Mouse (Mus musculus): ENCODE results near the gene Tbcd. TPM values are rescaled to one million over a fixed set of nuclear protein-coding genes. Genes with fewer than 3 reads are reported as not detected.
A peak's percentile ranks its signal among the peaks of the same experiment; 100 is the strongest.

Gene Tbcd
- total RNA-seq, 1 experiment from 2014 or later: 17.6 TPM

DNA sequence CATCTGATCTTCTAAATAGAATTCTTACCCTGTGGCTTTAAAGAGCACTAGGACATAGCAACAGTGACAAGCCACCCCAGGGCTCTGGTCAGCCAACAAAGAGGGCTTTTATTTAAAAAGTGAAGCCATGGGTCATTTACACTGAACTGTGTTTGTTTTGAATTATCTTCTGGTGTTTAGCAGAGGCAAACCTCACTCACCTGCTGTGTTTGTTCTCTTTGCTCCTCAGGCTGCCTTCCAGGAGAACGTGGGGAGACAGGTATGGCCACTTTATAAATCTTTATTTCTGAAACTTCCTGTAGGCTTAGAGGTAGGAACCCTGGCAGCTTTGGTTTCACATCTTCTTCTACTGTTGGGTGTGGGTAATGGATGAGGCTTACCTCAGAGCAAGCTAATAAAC lies 105.0 kb downstream of the Tbcd start:
- no peak for ATAC-seq (ENCODE audit: extremely low read depth, insufficient number of reproducible peaks, low FRiP score, poor library complexity, severe bottlenecking)

DNA sequence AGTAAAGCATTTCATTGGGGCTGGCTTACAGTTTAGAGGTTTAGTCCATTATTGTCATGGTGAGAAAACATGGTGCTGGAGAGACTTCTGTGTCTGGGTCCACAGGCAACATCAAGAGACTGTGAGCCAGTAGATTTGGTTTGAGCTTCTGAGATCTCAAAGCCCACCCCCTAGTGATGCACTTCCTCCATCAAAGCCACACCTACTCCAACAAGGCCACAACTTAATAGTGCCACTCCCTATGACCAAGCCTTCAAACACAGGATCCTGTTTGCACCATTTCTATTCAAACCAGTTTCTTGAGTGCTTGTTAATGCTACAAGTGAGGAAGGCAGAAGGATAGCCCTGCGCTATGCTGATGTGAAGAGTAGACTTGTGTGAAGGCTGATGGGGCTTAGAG lies 106.2 kb downstream of the Tbcd start:
- ATAC-seq (ENCODE audit: extremely low read depth, insufficient number of reproducible peaks, low FRiP score, poor library complexity, severe bottlenecking): no peak

DNA sequence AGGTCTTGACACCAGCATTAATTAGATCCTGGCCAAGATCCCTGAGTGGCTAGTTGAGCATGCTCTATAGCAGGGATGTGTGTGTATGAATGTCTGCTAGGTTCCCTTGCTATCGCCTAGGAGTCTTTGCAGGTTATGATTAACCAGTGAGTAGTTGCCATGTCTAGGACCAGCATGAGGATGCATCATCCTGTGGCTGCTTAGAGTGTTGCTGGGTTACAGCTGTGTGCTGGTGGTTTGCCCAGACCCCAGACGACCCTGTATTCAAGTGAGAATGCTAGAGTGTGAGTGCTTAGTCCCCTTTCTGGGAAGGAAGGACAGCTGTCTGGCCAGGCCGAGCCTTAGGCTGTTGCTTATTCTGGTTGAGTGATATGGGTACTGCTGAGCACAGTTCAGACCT lies 106.8 kb downstream of the Tbcd start:
- ATAC-seq (ENCODE audit: extremely low read depth, insufficient number of reproducible peaks, low FRiP score, poor library complexity, severe bottlenecking): no peak

DNA sequence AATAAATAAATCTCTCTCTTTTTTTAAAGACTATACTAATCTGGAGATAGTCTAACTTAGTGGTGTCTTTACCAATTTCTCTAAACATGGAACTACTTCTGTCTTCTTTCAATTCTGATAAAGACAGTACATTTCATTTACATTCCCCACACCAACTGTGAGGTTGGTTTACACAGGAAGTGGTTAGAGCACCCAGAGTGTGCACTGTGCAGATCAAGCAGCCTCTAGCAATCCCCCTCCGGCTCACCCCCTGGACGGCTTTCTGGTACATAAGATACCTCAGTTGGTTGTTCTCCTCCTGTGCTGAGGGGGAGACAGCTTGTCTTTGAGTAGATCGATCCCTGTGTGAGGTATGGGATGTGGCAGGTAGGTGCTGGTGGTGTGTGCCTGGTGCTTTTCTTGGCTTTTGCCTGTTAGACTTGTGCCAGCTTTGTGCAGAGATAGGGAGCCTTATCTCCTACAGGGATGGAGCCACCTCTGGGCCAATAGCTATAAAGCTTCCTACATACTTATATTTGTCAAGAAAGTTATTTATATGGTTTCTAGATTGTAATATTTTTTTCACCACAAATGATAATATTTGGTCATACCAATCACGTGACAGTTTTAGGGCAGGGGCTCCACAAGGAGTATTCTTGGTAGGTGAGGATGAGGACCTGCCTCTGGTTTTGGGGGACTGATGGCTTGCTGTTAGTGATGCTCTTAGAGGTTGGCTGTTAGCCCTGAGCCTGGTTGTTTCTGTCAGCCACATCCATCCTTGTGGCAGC lies 108.0 kb downstream of the Tbcd start:
- ATAC-seq (ENCODE audit: extremely low read depth, insufficient number of reproducible peaks, low FRiP score, poor library complexity, severe bottlenecking): peak; percentile 50; the same call in 1 of the 2 replicates

DNA sequence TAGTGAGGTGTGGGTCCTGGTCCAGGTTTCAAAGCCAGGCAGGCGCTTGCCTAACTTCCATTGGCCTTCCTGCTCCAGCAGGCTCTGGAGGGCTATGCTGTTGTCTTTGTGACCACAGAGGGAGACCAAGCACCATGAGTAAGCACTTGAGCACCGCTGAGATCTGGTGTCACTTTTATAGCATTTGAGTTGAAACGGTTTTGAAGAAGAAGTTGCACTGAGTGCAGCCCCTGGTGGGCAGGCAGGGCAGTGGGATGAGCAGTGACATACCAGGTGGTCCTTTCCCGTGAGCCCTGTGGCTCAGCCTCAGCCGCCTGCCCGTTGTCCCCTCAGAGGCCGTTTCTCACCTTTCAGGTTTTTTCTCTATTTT lies 108.5 kb downstream of the Tbcd start:
- ATAC-seq (ENCODE audit: extremely low read depth, insufficient number of reproducible peaks, low FRiP score, poor library complexity, severe bottlenecking): peak; percentile 37; the same call in 1 of the 2 replicates

GRCm38 (mm10) chr11:121563312-121563711 lies 111.6 kb downstream of the Tbcd start:
- ATAC-seq (ENCODE audit: extremely low read depth, insufficient number of reproducible peaks, low FRiP score, poor library complexity, severe bottlenecking): no peak

- no peak for ATAC-seq (ENCODE audit: extremely low read depth, insufficient number of reproducible peaks, low FRiP score, poor library complexity, severe bottlenecking)
These were observed 112.5 kb downstream of the Tbcd start for GRCm38 (mm10) chr11:121564265-121564664.

DNA sequence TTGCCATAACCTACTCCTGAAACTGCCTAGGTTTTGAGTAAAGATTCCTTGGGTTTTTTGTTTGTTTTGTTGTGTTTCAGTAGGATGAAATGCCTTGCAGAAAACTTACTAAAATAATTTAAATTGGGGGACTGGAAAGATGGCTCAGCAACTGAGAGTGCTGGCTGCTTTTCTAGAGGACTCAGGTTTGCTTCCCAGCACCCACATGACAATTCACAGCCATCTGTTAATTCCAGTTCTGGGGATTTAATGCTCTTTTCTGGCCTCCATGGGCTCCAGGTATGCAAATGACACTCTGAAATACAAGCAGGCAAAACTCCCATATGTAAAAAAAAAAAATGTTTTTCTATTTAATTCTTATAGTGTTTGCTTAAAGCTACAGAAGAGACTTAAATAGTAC lies 130.1 kb downstream of the Tbcd start:
- no peak for ATAC-seq (ENCODE audit: extremely low read depth, insufficient number of reproducible peaks, low FRiP score, poor library complexity, severe bottlenecking)

DNA sequence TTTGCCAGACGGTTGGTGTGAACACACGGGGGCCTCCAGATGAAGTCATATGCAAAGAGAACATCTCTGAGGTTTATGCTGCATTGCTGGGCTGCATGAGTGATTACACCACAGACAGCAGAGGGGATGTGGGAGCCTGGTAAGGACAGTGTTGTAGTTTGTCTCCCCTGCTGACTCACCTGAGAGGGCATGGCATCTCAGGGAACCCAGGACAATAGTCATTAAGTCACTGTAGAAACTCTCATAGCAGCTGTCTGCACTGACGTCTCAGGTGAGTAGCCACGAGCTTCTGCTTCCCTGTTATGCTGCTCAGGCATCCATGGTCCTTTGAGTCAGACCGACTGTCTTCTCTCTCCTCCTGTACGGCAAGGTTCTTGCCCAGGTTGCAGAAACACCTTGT lies 145.5 kb downstream of the Tbcd start:
- no peak for ATAC-seq (ENCODE audit: extremely low read depth, insufficient number of reproducible peaks, low FRiP score, poor library complexity, severe bottlenecking)

DNA sequence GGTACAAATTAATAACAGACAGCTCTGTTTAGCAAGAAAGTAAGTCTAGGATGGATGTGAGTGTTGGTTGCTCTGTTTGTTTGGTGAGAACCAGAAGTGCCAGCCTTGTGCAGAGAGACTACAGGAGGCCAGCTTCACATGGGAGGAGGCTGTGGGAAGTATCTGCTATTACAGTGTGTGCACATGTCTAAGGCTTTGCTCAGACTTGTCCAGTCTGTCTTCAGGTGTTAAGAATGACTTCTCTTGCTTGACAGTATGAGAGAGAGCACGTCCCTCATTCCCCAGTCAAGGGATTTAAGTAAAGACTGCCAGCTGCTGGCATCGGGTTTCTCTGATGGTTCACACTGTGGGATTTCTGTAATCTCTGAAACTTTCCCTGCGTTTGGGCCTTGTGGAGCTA lies 149.7 kb downstream of the Tbcd start:
- ATAC-seq (ENCODE audit: extremely low read depth, insufficient number of reproducible peaks, low FRiP score, poor library complexity, severe bottlenecking): no peak

DNA sequence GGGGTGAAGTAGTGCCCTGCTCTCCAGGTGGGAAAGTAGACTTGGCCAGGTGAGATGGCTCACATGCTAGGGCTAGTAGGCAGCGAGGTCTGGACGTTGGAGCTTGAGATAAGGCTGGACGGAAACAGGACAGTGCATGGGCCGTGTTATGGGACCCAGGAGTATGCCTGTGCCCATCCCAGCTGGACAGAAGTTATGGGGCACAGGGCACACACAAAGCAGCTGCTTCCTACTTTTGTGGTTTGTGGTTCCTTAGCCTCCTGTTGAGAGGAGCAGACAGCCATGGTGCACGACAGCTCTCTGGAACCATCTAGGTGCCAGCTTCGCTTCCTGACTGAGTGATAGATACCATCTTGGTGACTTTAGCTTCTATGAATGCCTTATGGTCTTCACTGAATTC lies 153.9 kb downstream of the Tbcd start:
- ATAC-seq (ENCODE audit: extremely low read depth, insufficient number of reproducible peaks, low FRiP score, poor library complexity, severe bottlenecking): no peak

DNA sequence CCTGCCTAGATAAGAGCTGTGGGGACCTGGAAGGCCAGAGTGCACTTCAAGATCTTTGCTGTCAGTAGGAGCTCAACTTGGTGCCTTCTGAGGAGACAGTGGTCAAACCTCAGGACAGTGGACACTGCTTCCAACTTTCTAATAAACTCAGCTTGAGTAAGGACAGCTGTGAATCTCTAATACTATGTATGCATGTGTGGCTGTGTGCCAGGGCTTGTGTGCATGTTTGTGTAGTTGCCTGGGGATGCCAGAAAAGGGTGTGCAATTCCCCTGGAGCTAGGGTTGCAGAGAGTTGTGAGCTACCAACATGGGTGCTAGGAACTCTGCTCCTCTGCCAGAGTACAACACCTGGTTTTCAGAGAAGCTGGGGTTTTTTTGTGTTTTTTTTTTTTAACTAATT lies 159.2 kb downstream of the Tbcd start:
- ATAC-seq (ENCODE audit: extremely low read depth, insufficient number of reproducible peaks, low FRiP score, poor library complexity, severe bottlenecking): no peak

GRCm38 (mm10) chr11:121615961-121616485 lies 164.3 kb downstream of the Tbcd start:
- ATAC-seq (ENCODE audit: extremely low read depth, insufficient number of reproducible peaks, low FRiP score, poor library complexity, severe bottlenecking): no peak

DNA sequence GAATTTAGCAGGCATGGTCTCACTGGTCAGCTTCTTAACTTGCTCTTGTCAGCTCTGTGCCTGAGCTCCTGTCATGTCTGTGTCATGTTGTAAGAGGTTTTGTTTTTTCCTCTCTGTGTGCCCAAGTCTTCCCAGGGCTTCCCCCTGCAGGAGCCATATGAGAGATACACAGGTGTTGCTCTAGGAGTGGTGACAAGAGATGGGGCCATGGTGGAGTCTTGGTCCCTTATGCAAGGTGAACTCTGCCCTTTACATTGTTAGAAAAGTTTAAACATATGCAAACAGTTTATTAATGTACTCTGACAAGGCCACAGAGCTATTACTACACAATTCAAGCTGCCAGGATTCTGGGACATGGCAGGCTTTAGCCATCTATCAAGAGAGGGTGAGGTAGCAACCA lies 164.8 kb downstream of the Tbcd start:
- ATAC-seq (ENCODE audit: extremely low read depth, insufficient number of reproducible peaks, low FRiP score, poor library complexity, severe bottlenecking): no peak

- no peak for ATAC-seq (ENCODE audit: extremely low read depth, insufficient number of reproducible peaks, low FRiP score, poor library complexity, severe bottlenecking)
These were observed 165.6 kb downstream of the Tbcd start for GRCm38 (mm10) chr11:121617371-121617770.

- ATAC-seq (ENCODE audit: extremely low read depth, insufficient number of reproducible peaks, low FRiP score, poor library complexity, severe bottlenecking): no peak
These were observed 173.3 kb downstream of the Tbcd start for GRCm38 (mm10) chr11:121625007-121625406.

GRCm38 (mm10) chr11:121627521-121627920 lies 175.8 kb downstream of the Tbcd start:
- ATAC-seq (ENCODE audit: extremely low read depth, insufficient number of reproducible peaks, low FRiP score, poor library complexity, severe bottlenecking): no peak

GRCm38 (mm10) chr11:121629529-121629928 lies 177.8 kb downstream of the Tbcd start:
- ATAC-seq (ENCODE audit: extremely low read depth, insufficient number of reproducible peaks, low FRiP score, poor library complexity, severe bottlenecking): no peak

- ATAC-seq (ENCODE audit: extremely low read depth, insufficient number of reproducible peaks, low FRiP score, poor library complexity, severe bottlenecking): peak; percentile 30; the same call in 1 of the 2 replicates
These were observed 178.7 kb downstream of the Tbcd start for GRCm38 (mm10) chr11:121630406-121630805.

DNA sequence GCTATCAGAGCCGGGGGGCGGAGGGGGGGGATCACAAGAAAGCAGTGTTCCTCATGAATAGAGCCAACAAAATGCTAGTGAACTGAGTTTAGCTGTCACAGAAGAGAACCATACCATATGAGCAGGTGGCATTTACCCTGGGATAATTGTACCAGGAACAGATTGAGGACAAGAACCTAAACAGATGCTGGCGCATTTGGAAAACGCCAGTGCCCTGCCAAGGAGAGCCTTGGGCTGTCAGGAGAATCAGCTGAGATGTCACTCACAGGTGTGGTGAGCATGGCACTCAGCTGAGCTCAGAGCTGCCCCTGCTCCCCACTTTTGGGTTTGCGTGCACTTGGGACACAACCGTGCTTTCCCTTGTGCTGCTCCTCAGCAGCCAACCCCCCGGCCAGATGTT lies 179.7 kb downstream of the Tbcd start:
- ATAC-seq (ENCODE audit: extremely low read depth, insufficient number of reproducible peaks, low FRiP score, poor library complexity, severe bottlenecking): no peak

GRCm38 (mm10) chr11:121636646-121637045 lies 184.9 kb downstream of the Tbcd start:
- no peak for ATAC-seq (ENCODE audit: extremely low read depth, insufficient number of reproducible peaks, low FRiP score, poor library complexity, severe bottlenecking)
